Mouse (Mus musculus) granulocyte monocyte progenitor cell, adult 5-6 weeks (primary cell): ENCODE data around the gene Vangl1. TPM values are rescaled to one million over a fixed set of nuclear protein-coding genes. Genes with fewer than 3 reads are reported as not detected.

Experiments
- ATAC-seq: replicated peaks from 2 replicates; pipeline ENCODE4 v1.8.0; 2016; ENCODE audit warnings: mild to moderate bottlenecking, moderate TSS enrichment, inconsistent platforms; ENCODE audit not compliant: poor library complexity, severe bottlenecking
- total RNA-seq, 2 experiments: library from RNA; stranded (forward) in 1 of 2; stranded (reverse) in 1 of 2; fragments of 200-712, 200-1000 nt in 1 of 2; fragments of >200 nt in 1 of 2; fragmentation: Nextera tagmentation in 1 of 2; gene quantifications; 2 replicates each; pipeline ENCODE4 v1.2.3; 2014 to 2017

The Vangl1 gene
- total RNA-seq, 2 experiments from 2014 or later, result 1.5 to 4.4 TPM

DNA sequence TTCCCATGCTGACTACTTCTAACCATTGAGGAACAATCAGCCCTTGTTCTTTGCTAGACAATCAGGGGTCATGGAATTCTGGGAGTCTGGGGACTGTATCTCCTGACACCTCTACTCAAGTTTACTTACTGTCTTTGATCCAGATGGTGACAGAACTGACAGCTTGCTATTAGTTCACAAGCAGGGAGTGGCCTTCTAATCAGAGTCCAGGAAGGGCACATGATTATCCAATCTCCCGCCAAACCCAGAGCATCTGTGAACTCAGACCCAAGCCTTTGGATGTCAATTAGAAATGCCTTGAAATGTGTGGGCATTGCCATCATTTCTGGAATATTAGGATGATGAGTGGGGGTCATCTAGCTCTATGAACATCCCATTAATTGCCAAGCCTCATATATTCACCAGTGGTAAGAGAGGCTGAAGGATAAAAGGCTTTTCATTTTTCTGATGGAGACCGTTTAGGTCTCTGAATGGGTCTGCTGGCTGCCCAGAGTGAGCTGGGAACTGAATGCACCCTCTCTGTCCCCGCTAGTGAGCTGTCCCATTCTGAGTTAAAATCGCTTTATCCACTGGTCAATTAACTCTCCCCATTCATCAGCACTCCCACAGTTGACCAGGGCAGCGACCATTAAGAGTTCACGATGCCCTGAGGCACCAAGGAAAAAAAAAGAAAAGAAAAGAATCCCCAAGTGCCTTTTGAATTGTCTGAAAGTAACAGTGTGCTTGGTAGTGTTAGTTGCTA, 58.7 kb downstream of the Vangl1 start:
- no peak for ATAC-seq

- no peak for ATAC-seq
These were observed 60.1 kb downstream of the Vangl1 start for GRCm38 (mm10) chr3:102144401-102144800.

DNA sequence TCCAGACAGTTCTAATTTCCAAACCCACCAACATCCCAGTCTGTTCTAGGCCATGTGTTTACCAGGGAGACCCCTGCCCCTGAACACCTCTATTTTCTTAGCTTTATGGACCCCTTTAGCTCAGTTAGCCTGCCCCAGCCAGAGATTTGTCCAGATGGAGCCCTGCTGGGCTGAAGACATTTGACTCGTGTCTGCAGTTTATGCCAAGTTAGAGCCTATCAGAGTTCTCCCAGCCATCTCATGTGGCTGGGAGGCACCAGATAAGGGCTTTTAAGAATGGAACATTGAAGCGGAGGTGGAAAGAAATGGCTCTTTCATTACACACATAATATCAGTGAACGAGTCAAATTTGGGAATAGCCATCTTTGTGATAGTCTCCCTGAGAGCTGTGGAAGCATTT, 61.0 kb downstream of the Vangl1 start:
- ATAC-seq, result no peak

DNA sequence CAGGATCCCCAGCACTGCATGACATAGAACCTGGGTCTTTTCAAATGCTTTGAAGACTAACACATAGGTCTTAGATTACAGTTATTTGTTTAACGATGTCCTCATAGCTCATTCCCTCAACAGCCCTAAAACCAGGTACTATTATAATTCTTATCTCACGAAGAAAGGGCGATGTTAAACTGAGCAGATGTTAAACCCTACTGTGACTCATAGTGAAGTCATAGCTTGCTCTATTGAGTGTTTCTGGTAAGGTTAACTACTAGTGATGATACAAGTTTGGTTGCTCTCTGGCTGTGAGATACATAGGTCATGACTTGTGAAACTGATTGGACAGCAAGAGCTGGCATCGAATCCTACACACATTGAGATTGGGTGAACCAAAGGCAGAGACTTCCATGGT, 61.5 kb downstream of the Vangl1 start:
- ATAC-seq, result no peak

- no peak for ATAC-seq
These were observed 62.6 kb downstream of the Vangl1 start for GRCm38 (mm10) chr3:102141893-102142292.

DNA sequence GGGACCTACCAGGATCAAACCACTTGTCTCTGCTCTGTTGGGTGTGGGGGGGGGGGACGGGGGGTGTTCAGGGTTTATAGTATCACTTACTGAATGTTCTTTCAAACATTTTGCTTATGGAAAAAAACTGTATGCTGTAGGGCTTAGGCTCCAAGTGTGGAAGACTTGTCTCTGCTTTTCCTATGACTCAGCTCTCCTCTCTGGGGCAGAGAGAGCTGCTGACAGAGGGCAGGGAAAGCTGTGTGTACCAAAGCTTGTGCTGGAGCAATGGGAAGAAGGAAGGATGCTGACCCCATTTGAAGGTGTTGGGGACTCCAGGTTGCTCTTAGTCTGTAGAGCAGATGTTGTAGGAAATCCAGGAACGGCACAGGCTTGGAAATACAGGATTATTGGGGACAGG, 63.0 kb downstream of the Vangl1 start:
- no peak for ATAC-seq

DNA sequence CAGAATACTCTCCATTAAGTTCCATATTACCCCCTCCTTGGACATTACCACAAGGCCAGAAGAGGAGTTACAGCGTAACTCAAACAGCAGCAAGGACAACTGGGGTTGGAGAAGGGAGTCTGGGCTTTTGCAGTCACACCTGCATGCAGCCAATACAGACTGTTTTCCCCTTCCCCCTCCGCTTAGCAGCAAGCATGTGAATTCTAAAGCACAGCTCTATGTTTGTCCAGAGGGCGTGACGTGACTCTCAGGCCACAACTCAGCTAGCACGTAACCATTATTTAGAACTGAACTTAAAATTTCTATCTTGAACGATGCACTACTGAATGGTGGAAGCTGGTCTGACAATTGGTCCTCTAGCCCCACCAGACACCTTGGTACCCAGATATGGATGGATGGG, 63.9 kb downstream of the Vangl1 start:
- no peak for ATAC-seq

DNA sequence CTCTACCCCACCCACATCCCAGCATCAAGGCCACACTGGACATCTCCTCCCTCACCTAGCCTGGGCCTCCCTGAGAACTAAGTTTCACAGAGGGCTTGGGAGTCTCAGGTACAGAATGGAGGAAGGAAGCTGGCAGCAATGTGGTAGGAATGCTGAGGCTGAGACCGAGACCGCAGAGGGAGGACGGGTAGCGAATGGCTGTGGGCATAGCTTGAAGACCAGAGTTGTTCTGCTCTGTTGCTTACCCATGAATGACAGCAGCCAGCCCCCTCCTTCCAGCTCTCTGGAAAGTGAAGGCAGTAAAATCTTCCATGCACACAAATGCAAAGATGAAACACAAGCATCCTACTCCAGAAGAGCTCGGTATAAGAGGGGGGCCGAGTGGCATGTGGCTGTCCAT, 65.6 kb downstream of the Vangl1 start:
- ATAC-seq, result no peak

GRCm38 (mm10) chr3:102137158-102137557, 67.3 kb downstream of the Vangl1 start:
- no peak for ATAC-seq

GRCm38 (mm10) chr3:102135389-102136113, 68.9 kb downstream of the Vangl1 start:
- ATAC-seq, result no peak

DNA sequence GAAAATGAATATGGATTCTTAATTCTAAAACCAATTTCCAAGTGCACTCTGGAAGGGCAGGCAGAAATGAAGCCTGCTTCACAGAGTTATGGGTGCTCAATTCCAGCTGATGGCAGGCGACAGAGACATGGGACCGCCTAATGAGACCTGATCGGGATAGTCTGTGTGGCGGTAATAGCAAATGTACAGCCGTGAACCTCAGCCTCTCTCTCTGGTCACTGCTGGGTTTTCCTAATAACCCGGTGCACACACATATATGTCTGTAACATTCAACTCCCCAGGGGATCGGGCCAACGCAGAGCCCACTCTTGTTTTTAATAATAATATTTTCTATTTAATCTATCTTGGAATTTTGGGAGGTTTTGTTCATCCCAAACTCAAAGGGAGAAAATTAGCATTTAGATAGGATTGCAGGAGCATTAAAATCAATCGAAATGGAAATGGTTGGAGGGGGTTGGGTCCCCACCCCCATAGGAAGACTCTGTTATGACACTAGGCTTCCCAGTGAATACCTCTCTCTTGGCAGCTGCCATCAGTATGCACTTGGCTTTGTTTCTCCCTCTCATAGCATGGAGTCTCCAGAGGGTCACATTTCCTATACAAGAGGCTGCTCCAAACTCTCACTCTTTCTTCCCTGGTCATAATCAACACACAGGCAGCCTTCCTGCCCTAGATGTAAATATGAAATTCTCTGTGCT, 72.7 kb downstream of the Vangl1 start:
- ATAC-seq, result no peak

- ATAC-seq, result no peak
These were observed 74.0 kb downstream of the Vangl1 start for GRCm38 (mm10) chr3:102130478-102130877.

- ATAC-seq, result no peak
These were observed 76.3 kb downstream of the Vangl1 start for GRCm38 (mm10) chr3:102128242-102128641.

DNA sequence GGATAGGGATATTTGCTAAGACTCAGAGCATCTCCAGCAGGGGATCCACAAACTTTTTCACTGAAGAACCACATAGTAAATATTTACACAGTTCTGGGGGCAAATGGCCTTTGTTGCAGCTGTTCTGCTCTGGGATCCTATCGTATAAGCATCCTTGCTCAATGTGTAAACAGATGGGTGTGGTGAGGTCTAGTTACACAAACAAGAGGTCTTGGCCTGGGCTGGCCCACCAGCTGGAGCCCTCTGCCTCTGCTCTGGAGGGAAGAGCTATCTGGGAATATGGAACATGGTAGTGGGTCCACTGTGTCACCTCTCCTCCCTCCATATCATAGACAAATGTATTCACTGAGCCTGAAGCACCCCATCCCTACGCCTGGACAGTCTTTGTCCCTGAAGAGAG, 77.4 kb downstream of the Vangl1 start:
- ATAC-seq, result no peak

GRCm38 (mm10) chr3:102125546-102125945, 78.9 kb downstream of the Vangl1 start:
- no peak for ATAC-seq

DNA sequence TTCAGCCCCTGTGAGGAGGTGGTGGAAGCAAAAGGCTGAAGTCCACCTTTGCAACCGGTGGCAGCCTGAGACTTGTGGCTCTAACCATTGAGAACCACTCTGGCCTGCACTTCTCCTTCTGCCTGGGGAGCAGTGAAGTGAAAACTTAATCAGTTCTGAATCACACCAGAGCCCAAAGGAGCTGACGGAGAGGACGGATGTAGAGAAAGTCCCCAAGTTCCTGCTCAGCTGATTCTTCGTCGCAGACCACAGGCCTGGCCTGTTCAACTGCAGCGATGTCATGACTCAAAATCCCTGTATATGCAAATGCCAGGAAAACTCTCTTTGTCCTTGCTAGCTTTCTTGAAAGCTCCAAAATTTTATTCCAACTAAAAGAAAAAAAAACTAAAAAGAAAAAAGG, 80.8 kb downstream of the Vangl1 start:
- no peak for ATAC-seq

DNA sequence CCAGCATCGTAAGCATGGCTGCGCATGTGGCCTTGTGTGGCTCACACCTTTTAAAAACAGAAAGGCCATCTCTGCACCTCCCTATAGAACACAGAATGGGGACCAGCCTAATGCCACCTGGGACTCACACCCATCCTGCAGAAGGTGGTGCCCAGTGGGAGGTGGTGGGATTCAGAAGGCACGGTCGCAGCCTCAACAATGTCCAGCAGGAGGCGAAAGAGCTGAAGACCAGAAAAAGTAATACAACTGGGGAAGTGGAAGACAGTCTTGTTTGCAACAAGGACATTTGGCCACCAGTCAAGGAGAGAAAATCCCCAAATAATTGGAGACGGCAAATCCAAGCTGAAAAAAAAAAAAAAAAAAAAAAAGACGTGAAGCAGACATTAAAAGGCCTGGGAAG, 82.4 kb downstream of the Vangl1 start:
- no peak for ATAC-seq

GRCm38 (mm10) chr3:102120947-102121346, 83.5 kb downstream of the Vangl1 start:
- ATAC-seq, result no peak

DNA sequence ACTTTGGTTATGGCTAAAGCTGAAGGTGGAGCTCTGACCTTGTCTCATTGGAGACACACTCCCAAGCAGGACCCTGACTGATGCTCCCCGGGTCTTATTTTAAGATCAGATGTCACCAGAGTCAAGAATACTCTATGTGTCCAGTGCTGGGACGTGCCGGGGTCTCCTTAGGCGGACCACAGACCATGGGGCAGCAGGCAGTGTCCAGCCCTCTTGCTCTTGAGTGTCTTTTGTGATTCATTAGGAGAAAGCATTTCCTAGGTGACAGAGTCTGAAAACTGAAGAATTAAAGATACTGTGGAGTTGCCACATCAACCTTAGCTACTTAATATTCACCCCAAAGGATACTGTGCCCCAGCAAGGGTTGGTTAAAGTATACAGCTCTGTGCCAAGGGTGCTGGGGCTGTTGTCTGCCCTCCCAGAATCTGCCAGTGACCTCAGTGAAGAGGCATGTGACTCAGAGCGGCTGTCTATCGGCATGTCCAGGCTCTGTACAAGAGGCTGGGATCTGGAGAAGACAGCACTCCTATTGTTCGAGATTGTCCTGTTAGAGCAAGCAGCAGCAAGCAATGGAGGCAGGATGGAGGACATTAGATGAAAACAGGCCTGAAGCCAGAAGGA, 92.4 kb downstream of the Vangl1 start:
- no peak for ATAC-seq

- ATAC-seq, result no peak
These were observed 96.3 kb downstream of the Vangl1 start for GRCm38 (mm10) chr3:102108201-102108600.
